In genomic region chr1:28229611-28230010, GRCm38 (mm10) we compare ENCODE assay signal across 17 mouse cellular contexts.
"Had no signal": no experiment of that assay in that cellular context is flagged by ENCODE, and none has a peak within 500 bp of the region (broad histone marks: within the 10 kb centered on the region; RNA-seq: fewer than 3 reads in every experiment).

No protein-coding gene starts in this region.

- H3K27ac ChIP-seq: kidney, embryonic 15.5 days; limb, embryonic 13.5 days; liver, embryonic 15.5 days; macrophage; midbrain, embryonic 12.5 days; neural tube, embryonic 12.5 days; stomach, embryonic 15.5 days had no signal

- DNase-seq: kidney, adult 2 months; kidney, postnatal 14 days; layer of hippocampus, adult 9-11 months; layer of hippocampus, postnatal 36 days; lung, adult 2 months; lung, postnatal 14 days; right cerebral cortex, postnatal 14 days had no signal

- H3K4me3 ChIP-seq: kidney, embryonic 15.5 days; limb, embryonic 13.5 days; liver, embryonic 15.5 days; megakaryocyte, embryonic 14.5 days; midbrain, embryonic 12.5 days; neural tube, embryonic 12.5 days; stomach, embryonic 15.5 days had no signal

- H3K9ac ChIP-seq: kidney, embryonic 15.5 days; limb, embryonic 13.5 days; liver, embryonic 15.5 days; midbrain, embryonic 12.5 days; neural tube, embryonic 12.5 days; stomach, embryonic 15.5 days had no signal

- H3K9me3 ChIP-seq: kidney, embryonic 15.5 days; limb, embryonic 13.5 days; liver, embryonic 15.5 days; megakaryocyte, embryonic 14.5 days; midbrain, embryonic 12.5 days; neural tube, embryonic 12.5 days; stomach, embryonic 15.5 days had no signal

- ATAC-seq: intestine, embryonic 16.5 days had no signal

- H3K4me1 ChIP-seq: kidney, embryonic 15.5 days; limb, embryonic 13.5 days; liver, embryonic 15.5 days; megakaryocyte, embryonic 14.5 days; midbrain, embryonic 12.5 days; neural tube, embryonic 12.5 days; stomach, embryonic 15.5 days had no signal

- H3K36me3 ChIP-seq: kidney, embryonic 15.5 days; limb, embryonic 13.5 days; liver, embryonic 15.5 days; midbrain, embryonic 12.5 days; neural tube, embryonic 12.5 days; stomach, embryonic 15.5 days had no signal

- H3K4me2 ChIP-seq: kidney, embryonic 15.5 days; limb, embryonic 13.5 days; liver, embryonic 11.5 days; liver, embryonic 15.5 days; midbrain, embryonic 12.5 days; neural tube, embryonic 12.5 days; stomach, embryonic 15.5 days had no signal

- H3K27me3 ChIP-seq: kidney, embryonic 15.5 days; limb, embryonic 13.5 days; liver, embryonic 15.5 days; megakaryocyte, embryonic 14.5 days; midbrain, embryonic 12.5 days; neural tube, embryonic 12.5 days; stomach, embryonic 15.5 days had no signal
